Mouse (Mus musculus): ENCODE data around the gene Atp2c1.
A peak's percentile ranks its signal among the peaks of the same experiment; 100 is the strongest.

Atp2c1 gene

GRCm38 (mm10) chr9:105488363-105488762 lies 38.8 kb downstream of the Atp2c1 start:
- no peak for DNase-seq (ENCODE audit: low read depth)

- DNase-seq (ENCODE audit: low read depth), result no peak
Observed at GRCm38 (mm10) chr9:105484338-105485084, 42.6 kb downstream of the Atp2c1 start.

- DNase-seq (ENCODE audit: low read depth), result no peak
Observed at GRCm38 (mm10) chr9:105483880-105484279, 43.2 kb downstream of the Atp2c1 start.

- DNase-seq (ENCODE audit: low read depth), result peak; percentile 19
Observed at GRCm38 (mm10) chr9:105482715-105483510, 44.2 kb downstream of the Atp2c1 start.

GRCm38 (mm10) chr9:105482070-105482469 lies 45.0 kb downstream of the Atp2c1 start:
- DNase-seq (ENCODE audit: low read depth), result no peak

- no peak for DNase-seq (ENCODE audit: low read depth)
Observed at GRCm38 (mm10) chr9:105476134-105476533, 51.0 kb downstream of the Atp2c1 start.

GRCm38 (mm10) chr9:105474910-105475309 lies 52.2 kb downstream of the Atp2c1 start:
- DNase-seq (ENCODE audit: low read depth), result no peak

GRCm38 (mm10) chr9:105467787-105468186 lies 59.3 kb downstream of the Atp2c1 start:
- peak; percentile 21 for DNase-seq (ENCODE audit: low read depth)

- no peak for DNase-seq (ENCODE audit: low read depth)
Observed at GRCm38 (mm10) chr9:105461496-105461895, 65.6 kb downstream of the Atp2c1 start.

GRCm38 (mm10) chr9:105459032-105459431 lies 68.1 kb downstream of the Atp2c1 start:
- no peak for DNase-seq (ENCODE audit: low read depth)

- DNase-seq (ENCODE audit: low read depth), result no peak
Observed at GRCm38 (mm10) chr9:105408549-105408948, 118.6 kb downstream of the Atp2c1 start.

GRCm38 (mm10) chr9:105395218-105395627 lies 131.9 kb downstream of the Atp2c1 start, which contains the start of the genes Aste1 and Nek11:
TSS of gene Aste1 (plus strand) at chr9:105395392.
TSS of gene Nek11 (minus strand) at chr9:105395524.
- DNase-seq (ENCODE audit: low read depth), result peak; percentile 97

- DNase-seq (ENCODE audit: low read depth), result no peak
Observed at GRCm38 (mm10) chr9:105394720-105395119, 132.4 kb downstream of the Atp2c1 start.

- no peak for DNase-seq (ENCODE audit: low read depth)
Observed at GRCm38 (mm10) chr9:105390616-105391015, 136.5 kb downstream of the Atp2c1 start.

- peak; percentile 80 for DNase-seq (ENCODE audit: low read depth)
Observed at GRCm38 (mm10) chr9:105389289-105389688, 137.8 kb downstream of the Atp2c1 start.

GRCm38 (mm10) chr9:105387403-105387802 lies 139.7 kb downstream of the Atp2c1 start:
- no peak for DNase-seq (ENCODE audit: low read depth)

- DNase-seq (ENCODE audit: low read depth), result no peak
Observed at GRCm38 (mm10) chr9:105379533-105380145, 147.5 kb downstream of the Atp2c1 start.

- no peak for DNase-seq (ENCODE audit: low read depth)
Observed at GRCm38 (mm10) chr9:105377622-105378021, 149.5 kb downstream of the Atp2c1 start.

- no peak for DNase-seq (ENCODE audit: low read depth)
Observed at GRCm38 (mm10) chr9:105376954-105377530, 150.1 kb downstream of the Atp2c1 start.

GRCm38 (mm10) chr9:105376411-105376810 lies 150.7 kb downstream of the Atp2c1 start:
- no peak for DNase-seq (ENCODE audit: low read depth)

GRCm38 (mm10) chr9:105374361-105374760 lies 152.8 kb downstream of the Atp2c1 start:
- DNase-seq (ENCODE audit: low read depth), result no peak

- DNase-seq (ENCODE audit: low read depth), result peak; percentile 53
Observed at GRCm38 (mm10) chr9:105368605-105369004, 158.5 kb downstream of the Atp2c1 start.
